Mouse (Mus musculus) gastrocnemius, adult 18-20 months (tissue): ENCODE data around the gene Tmem123. TPM values are rescaled to one million over a fixed set of nuclear protein-coding genes. Genes with fewer than 3 reads are reported as not detected.

Experiments used
- DNase-seq: peaks from one replicate; pipeline ENCODE4 v3.0.0; 2021; ENCODE audit warnings: low spot score
- long read RNA-seq, 2 experiments: library from polyadenylated mRNA; stranded (forward); transcript quantifications; one replicate each; pipeline ENCODE4 v2.0.0; 2021
- total RNA-seq, 2 experiments: library from RNA; stranded (reverse); gene quantifications; 2 replicates each; pipeline ENCODE4 v1.2.3; 2021

Gene Tmem123
- 10 to 100 TPM; 23.2 to 24.6 TPM for total RNA-seq
- long read RNA-seq, experiment 1, transcript Tmem123-201 (5 exons, 2,907 nt), result major isoform, 79 of 85 reads
- long read RNA-seq, experiment 1, partial matches to known transcripts, result 1 of 85 reads
- long read RNA-seq, experiment 1, other reads (novel, unspliced or antisense), result 5 of 85 reads
- long read RNA-seq, experiment 2, transcript Tmem123-201 (5 exons, 2,907 nt), result major isoform, 43 of 46 reads
- long read RNA-seq, experiment 2, partial matches to known transcripts, result 1 of 46 reads
- long read RNA-seq, experiment 2, other reads (novel, unspliced or antisense), result 2 of 46 reads

DNA sequence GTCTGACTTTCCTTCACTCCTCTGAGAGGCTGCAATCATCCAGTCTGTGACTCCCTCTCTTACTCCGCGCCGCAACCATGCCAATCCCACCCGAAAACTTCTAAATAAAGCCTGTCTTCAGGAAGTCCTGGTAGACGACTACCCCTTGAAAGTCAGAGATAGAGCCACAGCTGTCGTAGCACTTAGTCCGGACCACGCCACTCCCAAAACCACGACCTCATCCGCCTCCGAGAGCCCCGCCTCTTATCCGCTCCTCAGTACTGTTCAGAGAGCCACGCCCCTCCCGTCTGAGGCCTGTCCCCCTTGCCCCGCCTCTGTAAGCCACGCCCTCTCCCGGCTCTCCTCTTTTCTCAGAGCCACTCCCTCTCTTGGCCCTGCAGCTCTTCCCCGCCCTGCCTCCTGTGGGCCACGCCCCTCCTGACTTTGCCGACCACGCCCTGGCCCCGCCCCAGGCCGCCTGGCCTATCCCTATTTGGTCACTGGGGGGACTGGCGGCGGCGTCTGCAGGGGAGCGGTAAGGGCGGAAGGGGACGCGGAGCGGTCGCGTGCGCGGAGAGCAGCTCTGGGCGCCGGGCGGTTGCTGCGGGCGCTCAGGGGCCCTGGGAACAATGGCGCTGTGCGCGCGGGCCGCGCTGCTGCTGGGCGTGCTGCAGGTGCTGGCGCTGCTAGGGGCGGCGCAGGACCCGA is at the start of gene Tmem123:
Tmem123 (plus strand) TSS at position 428 of the 687 bp plus-strand sequence.
- peak; percentile 100 for DNase-seq

- peak; percentile 41 for DNase-seq
Measured at GRCm38 (mm10) chr9:7714062-7714907, 49.6 kb upstream of the Tmem123 start.

DNA sequence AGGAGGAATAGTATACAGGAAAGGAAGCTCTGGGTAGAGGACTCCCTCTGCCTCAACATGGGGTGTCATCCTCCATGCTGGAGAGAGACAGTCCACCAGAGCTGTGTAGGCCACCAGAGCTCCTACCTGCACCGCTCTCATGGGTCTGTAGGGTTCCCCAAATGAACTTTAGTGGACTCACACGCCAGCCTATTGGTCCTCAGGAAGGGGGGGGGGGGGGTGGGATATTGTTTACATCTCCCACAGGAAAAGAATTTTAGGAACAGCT is 49.0 kb upstream of the Tmem123 start:
- DNase-seq, result no peak

GRCm38 (mm10) chr9:7721543-7721942 is 42.3 kb upstream of the Tmem123 start:
- no peak for DNase-seq

- DNase-seq, result no peak
Measured at GRCm38 (mm10) chr9:7728997-7729396, 34.8 kb upstream of the Tmem123 start.

- no peak for DNase-seq
Measured at GRCm38 (mm10) chr9:7742696-7743095, 21.1 kb upstream of the Tmem123 start.

- DNase-seq, result no peak
Measured at GRCm38 (mm10) chr9:7744156-7744555, 19.7 kb upstream of the Tmem123 start.

- DNase-seq, result no peak
Measured at GRCm38 (mm10) chr9:7748881-7749280, 15.0 kb upstream of the Tmem123 start.

DNA sequence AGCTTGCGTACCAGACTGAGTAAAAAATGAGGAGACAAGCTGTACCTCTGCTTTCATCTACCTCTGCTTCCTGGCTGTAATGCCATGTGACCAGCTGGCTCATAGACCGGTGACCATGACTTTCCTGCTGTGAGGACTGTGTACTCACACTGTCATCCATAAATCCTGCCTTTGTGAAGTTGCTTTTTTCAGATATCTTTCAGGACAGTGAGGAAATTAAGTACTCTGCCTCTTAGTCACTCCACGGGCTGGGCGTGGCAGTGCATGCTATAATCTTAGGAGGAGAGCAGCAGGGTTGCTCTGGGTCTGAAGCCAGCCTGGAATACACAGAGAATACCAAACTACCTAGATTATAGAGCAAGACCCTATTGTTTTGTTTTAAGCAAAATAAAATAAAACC is 14.3 kb upstream of the Tmem123 start:
- DNase-seq, result no peak

GRCm38 (mm10) chr9:7755889-7756423 is 7.9 kb upstream of the Tmem123 start:
- no peak for DNase-seq

- DNase-seq, result no peak
Measured at GRCm38 (mm10) chr9:7761906-7762455, 1.9 kb upstream of the Tmem123 start.

GRCm38 (mm10) chr9:7762741-7763140 is 1.1 kb upstream of the Tmem123 start:
- DNase-seq, result no peak

DNA sequence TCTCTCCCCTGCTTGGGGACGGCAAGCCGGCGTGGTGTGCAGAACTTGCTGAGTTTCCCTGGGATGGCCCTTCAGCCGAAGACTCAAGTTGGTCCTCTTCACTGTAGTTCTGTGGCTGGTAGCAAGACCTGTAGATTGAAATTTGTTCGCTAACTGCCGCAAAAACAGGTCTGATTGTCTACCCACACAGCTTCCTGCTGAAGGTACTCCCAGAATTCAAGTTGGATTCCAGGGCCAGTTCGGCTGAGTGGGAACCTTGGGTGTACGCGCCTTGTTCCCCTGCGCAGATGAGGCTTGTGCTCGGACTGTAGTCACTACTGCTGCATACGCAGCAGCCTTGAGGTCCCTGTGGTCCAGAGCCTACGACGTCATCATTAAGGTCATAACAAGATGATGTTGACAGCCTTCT is 626 bp downstream of the Tmem123 start:
- peak; percentile 30 for DNase-seq

DNA sequence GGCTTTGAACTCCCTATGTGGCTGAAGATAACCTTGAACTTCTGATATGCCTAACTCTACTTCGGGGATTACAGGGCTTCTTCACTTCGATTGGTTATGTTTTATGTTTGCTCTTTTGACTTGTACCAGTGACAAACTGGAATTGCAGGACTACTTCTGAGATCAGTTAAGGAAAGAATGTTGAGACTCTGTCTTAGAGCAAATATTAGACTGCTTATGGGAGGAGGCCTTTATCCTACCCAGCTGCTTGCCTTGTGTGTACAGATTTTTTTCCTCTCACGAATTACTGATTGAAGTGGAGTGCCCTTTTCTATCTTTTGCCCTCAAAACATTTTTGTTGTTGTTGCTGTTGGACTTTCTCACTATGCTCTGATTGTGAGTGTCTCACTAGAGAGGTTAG is 1.4 kb downstream of the Tmem123 start:
- no peak for DNase-seq

DNA sequence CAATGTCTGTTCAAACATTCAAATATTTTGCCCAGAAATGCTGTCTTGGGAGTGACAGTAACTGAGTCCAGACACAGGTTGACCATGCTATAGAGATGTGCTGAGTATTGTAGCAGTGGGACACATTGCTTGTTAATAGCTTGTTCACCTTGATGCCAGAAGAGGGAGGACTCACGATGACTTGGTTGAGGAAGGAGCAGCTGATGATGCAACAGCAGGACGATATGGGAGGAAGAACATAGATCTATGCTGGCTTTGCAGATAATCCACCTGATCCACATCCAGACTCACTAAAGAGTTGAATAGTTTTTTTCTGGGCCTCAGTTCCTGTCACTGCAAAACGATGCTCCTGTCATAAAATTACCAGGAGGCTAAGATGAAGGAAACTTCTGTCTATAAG is 2.7 kb downstream of the Tmem123 start:
- no peak for DNase-seq

DNA sequence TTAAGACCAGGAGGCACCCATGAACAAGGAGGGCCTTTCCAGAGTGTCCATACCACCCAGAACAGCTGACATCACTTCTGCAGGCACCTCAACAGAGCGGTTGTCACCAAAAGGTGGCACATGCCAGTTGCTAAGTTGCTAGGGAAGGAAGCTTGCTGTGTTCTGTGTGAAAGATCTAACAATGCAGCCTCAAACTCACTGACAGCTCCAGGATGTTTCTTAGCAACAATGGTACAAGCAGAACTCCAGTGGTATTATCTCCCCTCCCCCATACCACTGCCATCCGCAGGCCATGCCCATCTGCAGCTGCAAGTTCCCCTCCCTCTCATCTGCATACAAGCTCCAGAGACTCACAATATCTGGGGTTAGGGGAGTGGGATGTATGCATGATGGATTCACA is 3.7 kb downstream of the Tmem123 start:
- DNase-seq, result no peak

GRCm38 (mm10) chr9:7769081-7769480 is 5.2 kb downstream of the Tmem123 start:
- no peak for DNase-seq

GRCm38 (mm10) chr9:7769491-7769890 is 5.7 kb downstream of the Tmem123 start:
- DNase-seq, result no peak

- no peak for DNase-seq
Measured at GRCm38 (mm10) chr9:7772361-7772760, 8.5 kb downstream of the Tmem123 start.

- no peak for DNase-seq
Measured at GRCm38 (mm10) chr9:7772773-7773454, 9.1 kb downstream of the Tmem123 start.

GRCm38 (mm10) chr9:7773686-7774085 is 9.8 kb downstream of the Tmem123 start:
- no peak for DNase-seq
